ENCODE assay signal across 24 mouse cellular contexts in the genomic region with DNA sequence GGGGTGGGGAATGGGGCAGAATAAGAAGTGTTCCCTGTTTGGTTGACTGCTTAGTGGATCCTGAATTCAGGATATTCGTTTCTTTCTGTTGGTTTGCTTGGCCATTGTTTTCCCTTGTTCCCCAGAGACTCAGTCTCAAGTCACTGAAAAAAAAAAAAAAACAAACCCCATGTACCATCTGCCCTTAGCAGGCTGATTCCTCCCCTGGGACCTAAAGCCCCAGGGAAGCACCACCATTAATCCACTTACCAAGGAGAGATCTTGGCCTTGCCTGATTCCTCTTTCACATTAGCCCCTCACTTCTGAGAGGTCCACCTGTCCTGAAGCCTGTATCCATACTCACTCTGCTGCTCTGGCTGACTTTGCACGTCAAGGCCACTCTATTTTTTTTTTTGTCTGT.
"Had no signal": no experiment of that assay in that cellular context is flagged by ENCODE, and none has a peak within 500 bp of the region (broad histone marks: within the 10 kb centered on the region; RNA-seq: fewer than 3 reads in every experiment).

No protein-coding gene starts in this region.

- H3K27ac ChIP-seq: heart, embryonic 10.5 days; hindbrain, embryonic 13.5 days; hindbrain, embryonic 15.5 days; kidney, embryonic 15.5 days; kidney, postnatal 0 days; left cerebral cortex, adult 2 months; limb, embryonic 10.5 days; limb, embryonic 12.5 days; liver, embryonic 13.5 days had no signal

- H3K9me3 ChIP-seq: heart, embryonic 10.5 days; heart, embryonic 12.5 days; hindbrain, embryonic 13.5 days; hindbrain, embryonic 15.5 days; kidney, embryonic 15.5 days; limb, embryonic 10.5 days; limb, embryonic 12.5 days; liver, embryonic 13.5 days had no signal

- H3K4me1 ChIP-seq: hindbrain, embryonic 15.5 days; kidney, embryonic 15.5 days; liver, embryonic 13.5 days had no signal

- ATAC-seq: inflammation-experienced regulatory T-cells, adult 6 months; intestine, embryonic 16.5 days had no signal

- H3K9ac ChIP-seq: heart, embryonic 12.5 days; hindbrain, embryonic 13.5 days; hindbrain, embryonic 15.5 days; kidney, embryonic 15.5 days; limb, embryonic 12.5 days; liver, embryonic 13.5 days had no signal

- H3K4me3 ChIP-seq: heart, embryonic 10.5 days; heart, embryonic 12.5 days; hindbrain, embryonic 13.5 days; hindbrain, embryonic 15.5 days; kidney, embryonic 15.5 days; left cerebral cortex, adult 2 months; limb, embryonic 10.5 days; limb, embryonic 12.5 days; liver, embryonic 13.5 days had no signal

- H3K36me3 ChIP-seq: heart, embryonic 10.5 days; heart, embryonic 12.5 days; hindbrain, embryonic 13.5 days; hindbrain, embryonic 15.5 days; kidney, embryonic 15.5 days; limb, embryonic 10.5 days; limb, embryonic 12.5 days; liver, embryonic 13.5 days had no signal

- DNase-seq: gastrocnemius, postnatal 14 days; gastrocnemius, postnatal 36 days; heart, adult 11 months; heart, postnatal 10 days; heart, postnatal 4 days; kidney, adult 11 months; kidney, adult 2 months; kidney, adult 9 months; kidney, postnatal 14 days; kidney, postnatal 36 days; liver; liver, embryonic 13.5 days had no signal

- H3K27me3 ChIP-seq: heart, embryonic 12.5 days; hindbrain, embryonic 13.5 days; hindbrain, embryonic 15.5 days; kidney, embryonic 15.5 days; limb, embryonic 12.5 days; liver, embryonic 13.5 days had no signal

- H3K4me2 ChIP-seq: heart, embryonic 12.5 days; hindbrain, embryonic 13.5 days; hindbrain, embryonic 15.5 days; kidney, embryonic 15.5 days; limb, embryonic 12.5 days; liver, embryonic 11.5 days; liver, embryonic 13.5 days had no signal
